Mouse (Mus musculus) MEL-GATA-1-ER (cell line): ENCODE measurements around the gene Rapgef5.

Source experiments
- DNase-seq: peaks from one replicate; pipeline ENCODE4 v3.0.0-alpha.2; 2012; ENCODE audit warnings: low read depth; ENCODE audit errors: extremely low read depth

Rapgef5 gene

DNA sequence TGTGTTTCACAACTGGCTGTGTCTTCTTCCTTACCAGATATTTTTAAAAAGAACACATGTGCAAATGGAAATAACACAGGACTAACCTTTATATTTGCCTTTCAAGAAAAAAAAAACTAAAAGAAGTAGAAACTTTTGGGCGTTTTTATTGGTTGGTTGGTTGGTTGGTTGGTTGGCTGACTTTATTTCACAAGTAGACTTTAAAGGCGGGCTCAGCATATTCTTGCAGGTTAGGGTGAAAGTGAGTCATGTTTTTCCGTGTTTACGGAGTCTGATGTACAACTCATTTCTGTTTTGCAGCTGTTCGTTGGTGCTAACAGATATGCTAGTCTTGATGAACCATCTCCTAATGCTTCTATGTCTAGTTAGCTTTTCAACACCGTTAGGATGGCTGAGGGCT is 196.2 kb downstream of the Rapgef5 start:
- no peak for DNase-seq

DNA sequence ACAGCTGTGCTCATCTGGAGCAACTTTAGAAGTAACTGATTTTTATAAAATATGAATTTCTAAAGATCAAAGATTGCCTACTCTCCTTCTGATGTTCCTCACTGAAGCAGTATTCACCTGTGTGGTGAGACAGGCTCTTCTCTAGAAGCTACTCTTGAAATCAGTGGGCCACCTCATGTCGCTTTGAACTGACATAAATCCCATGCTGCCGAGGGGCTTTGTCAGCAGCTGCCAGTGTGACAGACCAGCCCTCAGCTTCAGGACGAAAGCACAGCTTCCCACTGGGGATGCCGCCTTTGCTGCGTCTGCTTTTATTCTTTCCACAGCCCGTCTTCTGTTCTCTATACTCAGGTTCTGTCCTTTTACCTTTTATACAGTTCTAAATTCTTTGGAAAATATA is 197.3 kb downstream of the Rapgef5 start:
- no peak for DNase-seq

DNA sequence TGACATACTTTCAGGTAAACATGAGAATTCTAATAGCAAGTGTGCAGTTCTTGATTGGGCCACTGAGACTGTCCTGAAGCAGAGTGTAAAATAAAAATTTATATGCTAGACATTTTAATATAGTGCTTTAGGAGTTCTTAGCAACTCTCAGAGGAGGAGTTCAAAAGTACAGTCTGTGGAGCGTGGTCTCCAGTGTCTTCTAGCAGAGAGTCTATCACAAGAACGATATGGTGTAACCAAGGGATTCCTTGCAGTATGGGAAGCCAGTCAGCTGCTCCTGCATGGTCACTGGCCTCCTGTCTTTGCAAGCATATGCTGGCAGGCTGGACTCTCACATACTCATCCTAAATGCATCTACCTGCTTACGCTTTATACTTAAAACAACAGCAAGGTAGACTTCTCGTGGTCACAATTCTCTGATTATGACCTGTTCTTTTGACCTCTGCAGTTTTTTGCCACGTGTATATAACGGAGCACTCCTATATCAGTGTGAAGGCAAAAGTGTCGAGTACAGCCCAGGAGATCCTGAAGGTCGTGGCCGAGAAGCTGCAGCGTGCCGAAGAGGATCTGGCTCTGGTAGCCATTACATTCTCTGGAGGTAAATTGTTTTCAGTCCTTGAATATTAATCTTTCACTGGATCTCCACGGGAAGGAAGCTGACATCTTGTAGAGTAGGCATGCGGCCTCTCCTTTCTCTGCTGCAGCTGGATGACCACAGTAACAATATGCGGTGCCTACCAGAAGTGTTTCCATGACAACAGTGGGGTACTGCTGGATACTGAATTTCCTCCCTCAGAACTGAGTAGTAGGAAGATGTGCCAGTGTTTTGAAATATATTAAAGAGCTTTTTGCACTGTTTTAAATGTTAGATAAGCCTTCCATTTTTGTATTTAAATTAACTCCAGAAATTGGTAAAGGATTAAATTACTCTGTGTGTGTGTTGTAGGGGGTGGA is 204.8 kb downstream of the Rapgef5 start:
- DNase-seq = no peak

DNA sequence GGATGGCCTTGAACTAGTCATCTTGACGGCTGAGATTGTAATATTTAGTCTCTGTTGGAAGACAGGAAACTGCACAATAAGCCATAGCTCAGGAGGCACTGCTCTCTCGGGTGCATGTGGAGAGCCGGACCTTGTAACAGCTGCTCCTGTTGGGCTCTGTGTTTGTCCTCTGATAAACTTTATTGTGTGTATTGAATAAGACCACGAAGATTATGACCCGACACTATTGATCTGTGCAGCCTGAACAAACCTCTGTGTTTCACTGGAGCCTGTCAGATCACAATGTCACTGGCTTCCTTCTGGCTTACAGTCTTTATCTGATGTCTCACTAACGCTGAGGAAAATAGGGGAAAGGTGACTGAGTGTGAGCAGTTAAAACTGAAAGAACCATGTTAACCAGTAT is 205.5 kb downstream of the Rapgef5 start:
- no peak for DNase-seq

DNA sequence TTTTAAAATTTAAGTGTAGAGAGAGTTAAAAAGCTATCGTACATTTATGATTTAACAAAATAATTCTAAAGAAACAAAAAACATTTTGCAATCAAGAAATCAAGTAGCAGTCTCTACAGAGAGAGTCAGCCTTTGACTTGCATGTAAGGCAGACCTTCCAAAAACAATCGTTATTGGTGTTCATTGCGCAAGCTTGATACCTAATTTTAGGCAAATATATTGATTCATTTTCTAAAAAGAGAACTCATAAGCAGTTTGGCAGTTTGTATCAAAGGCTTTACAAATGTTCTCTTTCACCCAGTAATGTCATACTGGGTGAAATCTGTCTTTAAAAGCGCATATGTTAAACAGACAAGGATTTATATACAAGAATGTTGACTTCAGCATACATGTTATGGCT is 208.7 kb downstream of the Rapgef5 start:
- DNase-seq = no peak

DNA sequence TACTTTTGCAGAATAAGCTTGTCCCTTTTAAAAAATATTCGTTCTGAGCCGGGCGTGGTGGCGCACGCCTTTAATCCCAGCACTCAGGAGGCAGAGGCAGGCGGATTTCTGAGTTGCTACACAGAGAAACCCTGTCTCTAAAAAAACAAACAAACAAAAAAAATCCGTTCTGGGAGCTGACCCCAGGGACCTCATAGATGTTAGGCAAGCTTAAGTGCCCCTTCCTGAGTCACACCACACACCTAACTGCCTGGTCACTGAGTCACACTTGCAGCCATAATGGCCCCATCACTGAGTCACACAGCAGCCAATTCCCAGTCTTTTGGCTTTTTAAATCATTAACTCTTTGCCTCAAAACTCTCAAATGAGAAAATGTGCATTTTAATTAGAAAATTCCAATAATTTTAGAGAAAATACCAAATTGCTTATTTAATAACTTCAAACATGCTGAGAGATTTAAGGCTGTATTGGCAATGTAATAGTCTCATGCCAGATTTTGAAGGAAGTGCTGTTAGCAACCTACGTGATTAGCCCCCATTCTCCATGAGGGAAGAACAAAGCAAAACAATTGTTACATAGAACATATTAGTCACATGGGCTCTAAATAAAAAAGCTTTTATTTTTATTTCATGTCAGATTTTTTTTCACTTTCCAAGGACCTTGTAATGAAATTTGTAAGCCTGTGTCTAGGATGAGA is 211.3 kb downstream of the Rapgef5 start:
- no peak for DNase-seq

DNA sequence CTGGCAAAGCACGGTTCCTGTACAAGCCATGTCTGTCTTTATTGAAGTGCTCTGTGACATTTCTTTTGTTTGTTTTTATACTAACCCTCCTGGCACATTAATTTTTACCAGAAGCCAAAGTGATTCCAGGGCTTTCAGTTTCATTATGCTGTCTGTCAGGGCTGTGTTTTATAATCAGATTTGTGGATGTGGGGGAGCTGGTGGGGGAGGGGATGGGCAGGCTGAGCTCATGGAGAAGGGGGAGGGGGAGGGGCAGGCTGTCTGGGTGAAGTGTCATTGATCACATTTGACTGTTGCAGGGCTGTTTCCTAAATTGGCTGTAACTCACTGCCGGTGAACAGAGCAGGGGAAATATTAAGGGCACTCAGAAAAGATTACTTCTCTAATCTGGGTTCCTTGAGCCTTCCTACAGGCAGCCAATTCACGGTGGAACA is 211.9 kb downstream of the Rapgef5 start:
- DNase-seq = no peak

DNA sequence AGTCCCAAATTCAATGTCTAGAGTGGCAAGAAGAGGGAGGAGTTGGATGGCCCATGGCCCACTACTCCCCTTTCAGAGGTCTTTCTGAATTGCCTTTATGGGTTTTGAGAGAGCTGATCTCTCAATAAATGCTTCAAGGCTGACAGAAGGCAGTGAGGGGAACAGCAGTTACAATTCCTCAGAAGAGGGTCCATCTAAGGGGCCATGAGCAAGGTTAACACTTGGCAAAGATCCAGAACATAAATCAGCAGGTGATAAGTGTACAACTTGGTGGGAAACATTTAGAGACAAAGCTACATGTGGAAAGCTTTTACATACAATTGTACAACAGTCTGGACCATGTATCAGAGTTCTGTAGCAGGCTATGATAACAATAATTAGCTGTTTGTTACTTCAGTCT is 217.3 kb downstream of the Rapgef5 start:
- DNase-seq = no peak

DNA sequence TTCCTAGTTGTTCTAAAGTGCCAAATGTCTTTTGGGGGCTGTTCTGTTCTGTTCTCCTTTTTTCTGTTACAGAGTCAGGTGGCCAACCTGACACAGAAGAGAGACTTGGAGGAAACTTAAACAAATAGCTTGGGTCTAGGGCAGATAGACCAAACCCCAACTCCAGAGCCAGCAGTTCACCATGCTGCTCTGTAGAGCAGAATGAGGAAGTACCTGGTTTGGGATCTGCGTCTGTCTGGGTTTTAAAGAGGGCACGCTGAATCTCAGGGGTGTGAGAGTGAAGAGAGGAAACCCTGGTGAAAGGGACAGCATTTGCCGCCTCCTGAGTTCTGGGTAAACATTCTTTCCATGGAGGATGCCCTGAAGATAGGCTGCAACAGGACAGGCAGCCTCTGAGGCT is 219.9 kb downstream of the Rapgef5 start:
- DNase-seq = no peak

DNA sequence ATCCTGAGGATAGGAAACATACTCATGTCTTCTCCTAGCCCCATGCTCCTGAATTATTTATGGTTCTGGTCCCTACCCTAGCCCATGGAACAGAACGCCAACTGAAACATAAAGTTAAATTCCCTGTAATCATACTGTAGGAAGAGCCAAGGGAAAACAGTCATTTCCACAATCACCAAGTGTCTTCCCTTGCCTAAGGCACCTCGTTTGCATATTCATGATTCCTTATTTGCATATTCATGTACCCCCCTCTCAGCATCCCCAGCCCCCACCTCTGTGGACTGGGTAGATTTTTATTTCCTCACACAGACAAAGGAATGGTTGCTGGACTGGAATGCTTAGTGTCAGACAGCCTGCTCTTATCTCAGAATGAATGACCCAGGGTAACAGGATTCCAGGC is 220.6 kb downstream of the Rapgef5 start:
- no peak for DNase-seq

DNA sequence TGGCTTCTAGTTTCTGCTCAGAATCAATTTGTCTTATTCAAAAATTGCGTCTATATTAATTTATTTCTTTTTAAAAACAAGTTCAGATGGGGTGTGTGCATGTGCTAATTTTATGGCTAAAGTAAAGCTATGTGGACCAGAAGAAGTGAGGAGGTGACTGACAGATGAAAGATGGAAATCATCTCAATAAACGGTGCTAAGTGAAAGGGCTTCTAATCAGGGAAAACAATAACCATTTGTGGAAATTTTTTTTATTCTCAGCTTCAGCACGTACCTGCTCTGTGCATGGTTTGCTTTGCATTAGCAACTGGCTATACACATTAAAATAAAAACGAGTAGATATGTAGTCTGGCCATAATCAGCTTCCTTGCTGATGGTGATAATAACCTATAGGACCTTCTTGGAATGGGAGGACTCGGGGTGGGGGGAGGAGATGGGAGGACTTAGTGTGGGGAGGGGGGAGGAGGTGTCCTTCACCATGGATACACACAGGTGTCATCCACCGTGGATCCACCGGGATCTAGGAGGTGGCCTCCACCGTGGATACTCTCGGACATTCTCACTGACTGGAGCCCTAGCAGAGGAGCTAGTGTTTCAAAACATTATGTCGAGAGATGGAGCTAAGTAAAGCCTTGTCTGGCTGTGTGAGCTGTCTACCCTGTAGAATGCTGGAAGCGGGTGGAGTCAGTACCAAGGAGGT is 221.2 kb downstream of the Rapgef5 start:
- DNase-seq = no peak

DNA sequence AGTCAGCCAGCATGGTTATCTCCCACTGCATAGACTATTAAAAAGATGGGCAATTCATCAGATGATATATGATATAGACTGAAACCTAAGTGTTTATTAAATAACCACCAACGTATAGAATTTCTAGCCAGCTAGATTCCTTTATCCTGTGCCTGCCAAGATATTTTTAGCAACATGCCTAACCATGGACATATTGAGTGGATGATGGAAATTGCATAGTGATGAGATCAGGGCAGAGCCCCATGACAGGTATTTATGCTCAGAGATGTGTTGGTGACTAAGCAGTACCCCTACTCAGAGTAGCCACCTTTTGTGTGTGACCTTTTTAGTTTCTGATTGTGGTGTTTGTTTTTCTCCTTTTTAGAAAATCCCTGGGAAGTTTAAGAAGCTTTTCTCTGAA is 226.2 kb downstream of the Rapgef5 start:
- no peak for DNase-seq

DNA sequence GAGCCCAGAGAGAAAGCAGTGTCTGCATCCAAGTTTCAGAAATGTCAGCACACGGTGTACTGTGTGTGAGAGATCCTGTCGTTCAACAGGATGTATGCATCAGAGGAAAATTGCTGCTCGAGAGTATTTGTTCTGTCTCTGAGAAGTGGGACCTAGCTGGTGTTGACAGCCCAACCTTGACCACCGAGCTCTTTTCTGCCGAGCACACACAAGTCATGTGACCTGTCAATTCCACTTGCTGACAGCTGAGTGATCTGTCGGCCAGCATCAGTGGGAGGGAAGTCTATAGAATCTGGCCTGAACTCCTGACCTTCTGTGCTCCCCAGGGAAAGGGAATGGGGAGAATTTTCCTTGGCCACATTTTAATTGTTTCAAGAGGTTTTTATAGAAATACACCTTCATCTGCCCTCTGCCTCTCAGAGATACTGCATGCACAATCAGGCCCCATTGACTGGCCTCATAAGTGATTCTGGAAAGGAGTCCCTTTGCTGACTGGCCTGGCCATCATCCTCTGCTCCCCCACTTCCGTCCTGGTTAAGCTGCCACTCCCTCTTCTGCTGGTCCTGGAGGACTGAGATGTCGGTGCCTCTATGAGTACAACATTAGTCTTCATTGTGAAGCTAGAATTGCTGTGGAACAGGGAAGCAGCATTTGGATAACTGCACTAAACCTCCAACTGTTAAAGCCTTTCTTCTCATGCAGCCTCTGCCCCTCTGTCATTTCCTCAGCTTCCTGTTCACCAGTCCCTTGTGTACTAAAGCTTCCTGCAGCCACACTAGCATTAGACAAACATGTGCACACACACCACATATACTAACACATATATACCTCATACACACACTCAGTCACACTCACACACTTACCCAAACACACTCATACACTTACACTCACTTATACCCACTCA is 228.6 kb downstream of the Rapgef5 start:
- no peak for DNase-seq

DNA sequence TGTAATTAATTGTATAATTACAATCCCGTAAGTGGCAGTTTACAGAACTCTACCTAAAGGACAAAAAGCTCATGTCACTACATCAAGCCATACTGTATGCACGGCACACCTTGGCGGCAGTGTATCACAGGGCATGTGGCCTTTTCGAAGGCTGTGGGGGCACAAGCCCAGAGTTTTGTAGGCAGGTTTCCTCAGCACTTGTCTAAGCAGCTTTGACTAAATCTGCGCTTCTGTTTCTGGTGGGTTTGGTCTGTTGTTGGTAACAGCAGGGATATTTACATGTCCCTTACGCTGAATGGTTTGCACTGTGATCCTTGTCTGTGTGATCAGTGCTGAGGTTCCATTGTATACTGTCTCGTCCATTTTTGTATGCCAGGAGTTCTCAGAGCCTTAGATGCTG is 230.3 kb downstream of the Rapgef5 start:
- no peak for DNase-seq

DNA sequence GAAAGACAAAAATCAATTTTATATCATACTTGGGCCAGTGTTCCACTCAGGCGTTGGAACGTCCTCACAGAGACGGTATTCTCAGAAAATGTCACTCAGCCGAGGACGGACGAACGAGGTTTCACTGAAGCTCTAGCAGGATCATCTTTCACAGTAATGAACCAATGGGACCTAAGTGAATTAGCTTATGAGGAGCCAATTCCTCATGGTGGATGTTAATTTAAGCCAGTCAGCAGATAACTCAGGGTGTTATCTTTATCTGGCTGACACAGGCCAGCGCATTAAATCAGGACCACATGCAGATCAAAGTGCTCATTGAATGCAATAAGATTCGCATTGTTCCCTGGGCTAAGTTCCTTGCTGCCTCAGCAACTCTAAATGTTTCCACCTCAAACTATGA is 234.8 kb downstream of the Rapgef5 start:
- DNase-seq = no peak

DNA sequence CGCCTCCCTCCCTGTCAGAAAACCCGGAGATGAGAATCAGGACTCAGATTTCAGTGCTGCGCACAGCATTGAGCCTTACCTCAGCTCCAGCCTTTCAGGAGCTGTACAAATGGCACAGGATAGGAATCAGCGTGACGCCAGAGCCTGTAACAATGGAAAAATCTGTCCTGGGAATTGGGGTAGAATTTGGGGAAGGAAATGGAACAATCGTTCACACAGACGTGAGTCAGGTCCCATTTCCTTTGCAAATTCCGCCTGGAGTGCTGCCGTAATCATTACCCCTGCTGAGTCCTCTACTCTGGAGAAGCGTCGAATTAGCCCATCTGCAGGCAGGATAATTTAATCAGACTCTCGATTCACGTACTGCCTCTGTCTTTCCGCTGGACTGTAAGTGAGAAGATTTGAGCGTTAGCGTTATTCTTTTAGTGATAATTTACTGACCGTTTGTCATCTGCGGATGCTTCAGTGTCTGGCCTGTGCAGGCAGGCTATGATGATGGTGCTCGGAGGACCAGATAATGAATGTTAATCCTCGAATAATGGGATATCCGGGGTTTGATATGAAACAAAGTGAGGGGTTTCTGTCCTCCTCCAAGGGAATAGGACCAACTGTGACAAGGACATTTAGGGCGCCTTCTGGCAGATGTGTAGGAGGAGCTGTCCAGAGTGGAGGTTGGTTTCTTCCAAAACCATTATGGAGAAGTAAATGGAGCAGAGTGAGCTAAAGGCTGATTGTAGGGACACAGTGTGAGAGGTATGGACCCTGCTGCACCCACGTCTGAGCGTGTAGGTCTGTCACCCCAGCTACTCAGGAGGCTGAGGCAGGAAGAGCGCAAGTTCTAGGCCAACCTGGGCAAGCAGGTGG is 235.5 kb downstream of the Rapgef5 start:
- DNase-seq = no peak

DNA sequence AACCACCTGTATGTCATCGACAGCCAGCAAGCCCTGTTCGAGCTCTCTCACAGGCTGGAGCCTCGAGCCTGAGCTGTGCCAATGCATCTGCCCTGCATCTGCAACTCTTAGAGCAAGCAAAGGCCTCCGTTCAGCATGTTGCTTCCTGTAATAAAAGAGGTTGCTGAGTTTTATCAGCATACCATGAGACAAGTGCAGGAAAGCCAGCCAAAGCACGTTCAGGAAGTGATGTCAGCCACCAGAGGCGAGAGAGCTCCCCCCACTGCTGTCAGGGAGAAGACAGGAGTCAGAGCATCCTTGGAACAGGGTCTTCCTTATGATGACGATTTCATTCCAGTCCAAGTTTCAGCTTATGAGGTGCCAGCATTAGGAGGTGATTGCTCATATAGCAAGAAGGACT is 239.7 kb downstream of the Rapgef5 start:
- no peak for DNase-seq

DNA sequence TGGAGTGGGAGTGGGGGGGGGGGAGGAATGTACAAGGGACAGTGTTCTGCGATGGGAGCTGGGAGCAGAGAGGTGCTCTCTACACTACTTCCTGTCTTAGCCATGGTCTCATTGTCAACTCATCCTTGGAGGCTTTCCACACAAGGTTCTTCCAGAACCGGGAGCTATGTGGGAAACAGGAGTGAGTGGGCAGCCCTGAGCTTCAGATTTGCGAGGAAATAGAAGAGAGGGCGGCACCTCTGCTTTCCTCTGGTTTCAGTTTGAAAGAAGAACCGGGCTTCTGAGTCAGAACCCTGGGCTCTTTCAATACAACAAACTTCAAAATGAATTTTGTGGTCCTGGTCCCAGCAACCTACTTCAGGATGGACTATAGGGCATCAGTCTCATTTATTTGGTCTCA is 244.1 kb downstream of the Rapgef5 start:
- DNase-seq = no peak

DNA sequence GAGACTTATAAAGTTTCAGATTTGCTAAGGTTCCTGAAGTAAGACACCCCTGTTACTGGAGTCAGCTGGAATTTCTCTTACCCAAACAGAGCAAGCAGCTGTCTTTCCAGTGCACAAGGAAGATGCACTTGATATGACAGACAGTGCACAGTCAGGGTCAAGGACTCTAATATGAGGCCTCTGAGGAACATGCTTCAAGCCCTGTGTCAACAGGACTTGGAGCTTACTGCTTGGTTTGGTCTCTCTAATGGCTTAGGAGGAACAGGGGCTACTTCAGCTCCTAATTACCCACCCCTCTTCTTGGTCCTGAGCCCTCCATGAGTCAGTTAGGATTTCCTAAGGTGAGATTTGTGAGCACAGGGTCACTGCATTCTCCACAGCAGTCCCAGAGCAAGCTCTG is 244.6 kb downstream of the Rapgef5 start:
- no peak for DNase-seq

DNA sequence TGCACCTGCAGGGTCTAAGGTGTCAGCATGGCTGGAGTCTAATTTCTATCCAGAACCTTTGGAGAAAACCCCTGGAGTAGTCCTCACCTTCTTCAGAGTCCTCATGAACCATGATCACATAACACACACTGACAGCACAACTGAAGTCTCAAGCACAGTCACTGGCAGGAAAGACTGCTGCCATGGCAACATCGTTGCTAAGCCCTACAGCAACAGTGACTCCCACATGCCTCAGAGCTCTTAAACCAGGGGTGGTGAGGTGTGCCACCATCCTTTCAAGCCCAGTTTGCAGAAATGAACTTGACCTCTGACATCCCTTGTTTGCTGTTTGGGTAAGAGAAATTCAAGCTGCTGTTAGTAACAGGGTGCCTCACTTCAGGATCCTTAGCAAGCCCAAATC is 245.4 kb downstream of the Rapgef5 start:
- DNase-seq = no peak
